Mouse (Mus musculus) left cerebral cortex, postnatal 36 days (tissue): ENCODE data around the gene Calhm6. TPM values are rescaled to one million over a fixed set of nuclear protein-coding genes. Genes with fewer than 3 reads are reported as not detected.

Experiments
- DNase-seq, 2 experiments: peaks; one replicate each; pipeline ENCODE4 v3.0.0; 2021 to 2022; ENCODE audit warnings: low spot score in 2 of 2, mixed read lengths in 1 of 2
- intact Hi-C: fragments of 180-260 bp; cut with DNase I; formaldehyde crosslinking; loops from one replicate; pipeline ENCODE4 v1.15.1; 2025
- total RNA-seq, 2 experiments: library from RNA; stranded (reverse); gene quantifications; 2 replicates each; pipeline ENCODE4 v1.2.3; 2021

Calhm6 gene
- total RNA-seq, 2 experiments from 2014 or later = 0.36 to 0.69 TPM

DNA sequence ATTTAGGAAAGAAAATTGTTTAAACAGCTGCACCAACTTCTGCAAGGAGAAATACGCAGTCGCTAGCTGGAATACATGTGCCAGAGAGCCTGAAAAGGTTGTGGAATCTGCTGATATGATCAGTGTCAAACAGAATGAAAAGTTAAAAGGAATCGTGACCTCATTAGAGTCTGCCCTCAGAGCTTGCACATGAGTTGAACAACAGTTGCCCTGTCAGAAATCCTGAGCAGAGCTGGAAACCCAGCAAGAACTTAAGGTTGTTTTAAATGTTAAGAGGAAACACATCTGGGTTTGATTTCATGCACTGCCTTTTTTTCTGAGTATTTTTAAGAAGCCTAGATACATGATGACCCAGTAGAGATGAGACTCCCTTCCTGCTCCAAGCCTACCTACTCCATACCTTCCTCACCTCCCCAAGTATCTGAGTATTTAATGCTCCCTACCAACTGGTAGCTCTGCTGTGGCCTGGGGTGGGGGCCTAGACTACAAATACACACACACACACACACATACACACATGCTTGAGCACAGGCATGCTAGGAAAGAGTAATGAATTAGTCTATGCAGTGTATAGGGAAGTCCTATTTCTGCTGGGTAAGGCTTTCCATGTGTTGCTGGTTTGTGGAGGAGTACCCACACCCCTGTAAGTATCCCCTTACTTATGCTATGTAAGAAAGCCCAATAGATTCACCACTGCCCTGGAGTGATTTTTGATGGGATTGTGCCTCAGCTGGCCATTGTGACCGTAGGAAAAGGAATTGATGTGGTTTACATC, 15.6 kb downstream of the Calhm6 start:
- intact Hi-C loops = no loop called here
- DNase-seq = no peak

DNA sequence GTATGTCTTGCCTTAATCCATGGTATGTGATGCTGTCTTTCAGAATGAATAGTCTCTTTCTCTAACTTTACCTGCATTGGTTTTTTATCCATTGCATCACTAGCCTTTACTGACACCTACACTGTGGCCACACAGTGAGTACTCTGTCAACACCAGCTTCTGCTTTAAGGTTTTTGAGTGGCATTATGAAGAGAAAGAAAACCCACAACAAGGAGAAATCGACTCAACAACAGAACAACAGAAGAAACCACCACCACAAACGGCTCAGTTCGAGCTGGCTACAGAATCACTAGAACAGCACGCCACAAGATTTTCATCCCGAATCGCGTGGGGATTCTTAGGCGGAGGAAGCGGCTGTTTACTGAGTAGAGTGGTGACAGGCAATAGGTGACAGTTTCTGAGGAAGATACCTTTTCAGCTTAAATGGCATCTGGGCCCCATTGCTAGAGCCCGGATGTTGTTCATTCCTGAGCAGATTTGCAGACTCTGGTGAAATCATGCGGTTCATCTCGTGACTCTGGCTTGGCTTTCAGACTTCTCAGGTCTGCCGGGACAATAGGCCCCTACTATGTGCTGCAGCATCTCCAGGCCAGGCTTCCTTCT, 16.8 kb downstream of the Calhm6 start:
- DNase-seq = no peak
- intact Hi-C loops = no loop called here

DNA sequence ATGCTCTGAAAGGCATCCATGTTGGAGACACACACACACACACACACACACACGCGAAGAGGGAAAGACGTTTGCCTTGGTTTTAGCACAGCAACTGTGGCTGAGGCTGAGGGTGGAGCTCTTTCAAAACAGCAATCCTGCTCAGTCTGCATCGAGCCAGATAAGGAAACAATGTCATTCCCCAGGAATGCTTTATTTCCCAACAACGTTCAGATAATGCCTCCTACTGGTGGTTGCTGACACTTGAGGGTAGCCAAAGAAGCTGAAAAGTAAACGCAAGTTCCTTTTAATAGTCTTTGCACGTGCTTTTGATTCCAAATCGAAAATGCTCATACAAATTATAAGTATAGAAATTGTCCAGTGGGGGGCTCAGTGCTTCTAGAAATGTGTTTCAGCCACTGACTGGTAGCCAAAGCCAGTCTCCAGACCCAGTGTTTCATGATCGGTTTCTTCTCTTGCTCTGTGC, 31.3 kb downstream of the Calhm6 start, which contains the start of gene Calhm5:
Gene Calhm5 (minus strand): TSS at position 102 of the 466 bp plus-strand sequence.
- intact Hi-C loops = loop anchor here (2.0 to 5.0 kb wide), 2 partner anchors 60 to 186 kb away; partner anchors contain the start of genes Trappc3l and Tspyl1
- peak; percentile 30 to 38 for DNase-seq

DNA sequence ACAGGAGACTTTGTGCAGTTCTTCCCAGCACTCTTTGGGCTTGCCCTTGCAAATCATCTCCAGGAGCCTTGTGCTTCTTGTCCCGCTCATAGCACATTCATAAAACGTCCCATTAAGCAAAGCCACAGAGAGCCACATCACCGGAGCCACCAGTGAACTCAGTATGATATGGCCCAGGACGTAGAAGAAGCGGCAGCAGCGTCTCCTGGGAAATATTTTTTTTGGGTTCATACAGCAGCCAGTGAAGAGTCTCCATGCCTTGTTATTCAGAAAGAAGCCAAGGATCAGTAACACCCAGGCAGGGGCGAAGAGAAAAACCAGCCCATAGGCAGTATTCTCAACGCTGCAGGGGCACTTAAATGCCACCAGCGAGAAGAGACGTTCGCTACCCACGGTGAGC, 31.8 kb downstream of the Calhm6 start:
- DNase-seq = peak in 1 of 2 experiments; percentile 11
- intact Hi-C loops = loop anchor here (2.0 to 5.0 kb wide), 2 partner anchors 59 to 186 kb away; partner anchors contain the start of genes Trappc3l and Tspyl1

- intact Hi-C loops = loop anchor here (5.0 kb wide), 1 partner anchor 187 kb away; the partner anchor contains the start of gene Tspyl1
- no peak for DNase-seq
Measured at GRCm38 (mm10) chr10:34095147-34095546, 32.6 kb downstream of the Calhm6 start.

DNA sequence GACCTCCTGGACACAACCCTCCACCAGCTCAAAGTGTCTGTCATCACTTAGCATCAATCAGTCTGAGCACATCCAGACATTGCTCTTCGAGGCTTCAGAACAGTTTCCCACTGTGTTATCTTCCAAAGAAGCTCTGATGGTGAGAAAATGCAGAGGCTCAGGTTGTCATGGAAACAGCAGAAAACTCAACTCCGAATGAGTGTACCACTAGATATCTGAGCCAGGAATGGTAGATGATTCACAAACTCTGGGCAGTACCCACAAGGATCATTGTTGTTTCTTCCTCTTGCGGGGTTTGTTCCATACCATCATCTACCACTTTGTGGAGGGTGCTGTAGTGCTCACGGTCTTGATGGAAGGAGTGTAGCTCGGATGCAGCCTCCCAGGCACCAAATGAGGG, 35.9 kb downstream of the Calhm6 start:
- intact Hi-C loops = no loop called here

GRCm38 (mm10) chr10:34090481-34090880, 37.3 kb downstream of the Calhm6 start:
- intact Hi-C loops = no loop called here

More for the DNA sequence above, 35.9 kb downstream of the Calhm6 start:
- DNase-seq = peak; percentile 38 to 43

GRCm38 (mm10) chr10:34089517-34089916, 38.3 kb downstream of the Calhm6 start:
- intact Hi-C loops = no loop called here
- no peak for DNase-seq

More at GRCm38 (mm10) chr10:34090481-34090880, 37.3 kb downstream of the Calhm6 start:
- DNase-seq = no peak

- DNase-seq = no peak
- intact Hi-C loops = no loop called here
Measured at GRCm38 (mm10) chr10:34088515-34088914, 39.3 kb downstream of the Calhm6 start.

GRCm38 (mm10) chr10:34086514-34086913, 41.3 kb downstream of the Calhm6 start:
- no peak for DNase-seq
- intact Hi-C loops = no loop called here

Other genes starting within 250 kb of the Calhm6 start
- gene Rsph4a, start 222.9 kb downstream of the Calhm6 start, total RNA-seq = 1 to 10 TPM; 3.1 to 3.4 TPM
- 10 to 100 TPM; 10.6 to 17.9 TPM for gene Zup1, start 176.7 kb downstream of the Calhm6 start, total RNA-seq
- 100 to 1,000 TPM in 1 of 2 experiments, 10 to 100 TPM in 1; 94.4 to 104 TPM for gene Rwdd1, start 108.4 kb downstream of the Calhm6 start, total RNA-seq
- under 1 TPM; 0.34 to 0.62 TPM for gene Trappc3l, start 90.4 kb downstream of the Calhm6 start, total RNA-seq
- not detected for gene Calhm4, start 83.7 kb downstream of the Calhm6 start, total RNA-seq
- gene Calhm5, start 31.5 kb downstream of the Calhm6 start, total RNA-seq = 1 to 10 TPM; 2.7 to 3.0 TPM
- gene Dse, start 79.7 kb upstream of the Calhm6 start, total RNA-seq = 10 to 100 TPM in 1 of 2 experiments, 1 to 10 TPM in 1; 6.5 to 10.5 TPM
- gene Tspyl1, start 154.2 kb upstream of the Calhm6 start, total RNA-seq = 100 to 1,000 TPM; 155 to 166 TPM
- gene Tspyl4, start 169.5 kb upstream of the Calhm6 start, total RNA-seq = 100 to 1,000 TPM; 363 to 401 TPM